Mouse (Mus musculus) ES-Bruce4 (cell line): Measurements from ENCODE around the gene Psrc1.

ENCODE experiments used
- CTCF ChIP-seq: IDR thresholded peaks from one replicate; pipeline ENCODE4 v1.8.1; 2011; ENCODE audit warnings: low read depth, low read length
- EP300 ChIP-seq: IDR thresholded peaks from 2 replicates; pipeline ENCODE4 v1.6.1; 2011; ENCODE audit warnings: low read depth, low read length; ENCODE audit not compliant: insufficient read depth
- POLR2A ChIP-seq: IDR thresholded peaks from one replicate; pipeline ENCODE4 v1.8.1; 2011; ENCODE audit warnings: low read length; ENCODE audit not compliant: insufficient read depth

DNA sequence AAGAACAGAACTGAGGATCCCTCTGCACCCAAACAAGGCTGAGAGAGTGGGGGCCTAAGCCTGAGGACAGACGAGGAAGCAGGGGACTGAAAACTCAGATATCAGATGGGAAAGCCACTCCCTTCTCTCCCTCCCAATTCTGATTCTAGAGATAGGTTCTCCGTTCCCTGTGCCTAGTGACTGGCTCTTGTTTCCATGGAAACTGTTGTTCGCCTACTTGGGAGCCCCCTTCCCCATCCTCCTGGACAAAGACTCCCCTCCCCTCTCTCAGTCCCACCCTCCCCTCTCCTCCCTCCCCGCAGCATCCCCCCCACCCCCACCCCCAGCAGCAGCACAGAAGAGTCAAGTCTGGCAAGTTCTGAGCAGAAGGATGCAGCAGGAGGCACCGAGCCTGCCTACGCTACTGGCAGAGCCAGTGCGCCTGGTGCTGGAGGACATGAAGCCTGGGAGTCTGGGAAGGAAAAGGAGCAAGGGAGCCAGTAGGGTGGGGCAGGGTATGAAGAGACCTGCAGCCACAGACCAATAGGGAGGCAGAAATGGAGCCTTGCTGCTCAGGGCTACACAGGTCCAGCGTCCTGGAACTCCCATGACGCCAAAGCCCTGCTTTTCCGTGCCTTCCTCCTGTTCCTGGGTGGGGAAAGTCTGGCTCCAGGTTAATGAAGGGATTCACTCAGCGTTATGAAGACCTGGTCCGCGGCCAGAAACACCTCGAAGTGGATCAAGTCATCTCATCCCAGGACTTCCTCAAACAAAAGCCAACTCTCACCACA, 22.1 kb downstream of the Psrc1 start:
- TF ChIP-seq CTCF (no peak), EP300 (no peak), POLR2A (no peak)
